Mouse (Mus musculus) lung, postnatal 10 days (tissue): ENCODE data around the gene Asb5.
"Not testable (repeated sequence)": the region's sequence is repeated elsewhere in the genome, so short reads cannot be mapped to it uniquely, and the experiment has no call there.

Source experiments
- DNase-seq: peaks from one replicate; pipeline ENCODE4 v3.0.0; 2021

The Asb5 gene

GRCm38 (mm10) chr8:54541331-54541730, 12.0 kb downstream of the Asb5 start:
- DNase-seq = no peak

- no peak for DNase-seq
Observed at GRCm38 (mm10) chr8:54548383-54548782, 19.0 kb downstream of the Asb5 start.

GRCm38 (mm10) chr8:54550026-54550574, 20.7 kb downstream of the Asb5 start:
- DNase-seq = no peak

GRCm38 (mm10) chr8:54554921-54555320, 25.5 kb downstream of the Asb5 start:
- DNase-seq = no peak

- peak; percentile 8 for DNase-seq
Observed at GRCm38 (mm10) chr8:54562137-54562536, 32.8 kb downstream of the Asb5 start.

- DNase-seq = no peak
Observed at GRCm38 (mm10) chr8:54565181-54565580, 35.8 kb downstream of the Asb5 start.

GRCm38 (mm10) chr8:54565603-54566260, 36.4 kb downstream of the Asb5 start:
- no peak for DNase-seq

GRCm38 (mm10) chr8:54567168-54567567, 37.8 kb downstream of the Asb5 start:
- DNase-seq = peak; percentile 16

GRCm38 (mm10) chr8:54570618-54571609, 41.5 kb downstream of the Asb5 start:
- no peak for DNase-seq

- no peak for DNase-seq
Observed at GRCm38 (mm10) chr8:54581436-54581835, 52.1 kb downstream of the Asb5 start.

GRCm38 (mm10) chr8:54582886-54583285, 53.5 kb downstream of the Asb5 start:
- no peak for DNase-seq

GRCm38 (mm10) chr8:54594634-54595033, 65.3 kb downstream of the Asb5 start:
- DNase-seq = no peak

GRCm38 (mm10) chr8:54596051-54596450, 66.7 kb downstream of the Asb5 start:
- no peak for DNase-seq

- DNase-seq = no peak
Observed at GRCm38 (mm10) chr8:54596940-54597339, 67.6 kb downstream of the Asb5 start.

GRCm38 (mm10) chr8:54597386-54597785, 68.0 kb downstream of the Asb5 start:
- DNase-seq = no peak

GRCm38 (mm10) chr8:54600671-54601251, 71.4 kb downstream of the Asb5 start, which contains the start of gene Spata4:
Gene Spata4 (plus strand): TSS chr8:54600781.
- DNase-seq = peak; percentile 18

- no peak for DNase-seq
Observed at GRCm38 (mm10) chr8:54603440-54603839, 74.1 kb downstream of the Asb5 start.

- no peak for DNase-seq
Observed at GRCm38 (mm10) chr8:54609336-54609735, 80.0 kb downstream of the Asb5 start.

GRCm38 (mm10) chr8:54610238-54610637, 80.9 kb downstream of the Asb5 start:
- DNase-seq = peak; percentile 10

- DNase-seq = not testable (repeated sequence)
Observed at GRCm38 (mm10) chr8:54616710-54617109, 87.3 kb downstream of the Asb5 start.
